Mouse (Mus musculus): ENCODE measurements around the gene Dennd1c. TPM values are rescaled to one million over a fixed set of nuclear protein-coding genes. Genes with fewer than 3 reads are reported as not detected.
A peak's percentile ranks its signal among the peaks of the same experiment; 100 is the strongest.

Gene Dennd1c
- 4.8 and 5.6 TPM in 2 replicates for polyA plus RNA-seq (2015; fragmentation: Nextera tagmentation; extraction: Ambion mirVana)

GRCm38 (mm10) chr17:57078336-57078735 is at the start of gene Dennd1c:
Dennd1c (minus strand) TSS chr17:57078514.
- 28% methylated on average over 6 of the region's 6 CpGs for WGBS

DNA sequence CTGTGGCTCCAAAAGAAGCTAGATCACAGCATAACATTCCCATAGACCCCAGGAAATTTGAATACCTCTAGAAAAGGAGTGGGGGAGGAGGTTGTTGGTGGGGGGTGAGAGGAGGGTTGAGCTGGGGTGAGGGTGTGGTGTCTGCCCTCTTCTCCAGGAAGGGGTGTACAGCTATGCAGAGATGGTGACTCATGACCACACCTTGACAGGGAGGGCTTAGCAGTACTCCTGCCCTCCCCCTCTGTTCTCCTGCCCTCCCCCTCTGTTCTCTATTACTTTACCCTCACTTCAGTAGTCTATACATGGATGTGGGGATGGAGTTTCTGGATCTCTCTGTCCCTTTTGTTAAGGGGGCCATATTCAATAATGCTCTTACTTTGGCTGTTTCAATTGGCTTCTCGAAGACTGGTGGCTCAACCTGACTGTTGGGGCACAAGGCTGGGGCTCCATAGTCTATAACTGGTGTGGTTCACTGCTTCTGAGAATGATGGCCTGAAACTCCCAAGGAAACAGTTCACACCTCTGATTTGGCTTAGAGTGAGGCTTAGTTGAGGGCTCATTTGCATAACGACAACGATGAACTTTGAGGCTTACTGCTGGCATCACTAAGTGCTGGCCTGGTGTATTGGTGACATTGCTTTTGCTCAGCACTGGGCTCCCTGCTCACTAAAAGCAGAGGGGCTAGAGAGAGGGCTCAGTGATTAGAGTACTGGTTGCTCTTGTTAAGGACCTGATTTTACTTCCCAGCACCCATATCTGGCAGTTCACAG is 47.7 kb upstream of the Dennd1c start:
- Histone ChIP-seq H3K4me3 (no peak overlapping the region), H3K27ac (no peak overlapping the region), H3K4me2 (no peak overlapping the region), H3K9me3 (no peaks in the 10 kb centered on the region), H3K9ac (no peak overlapping the region), H3K36me3 (no peaks in the 10 kb centered on the region), H3K4me1 (no peaks in the 10 kb centered on the region), H3K27me3 (no peaks in the 10 kb centered on the region)
- WGBS: 60% methylated on average over 3 of the region's 3 CpGs
- ATAC-seq (ENCODE audit: borderline replicate concordance, extremely low read depth, low FRiP score, low TSS enrichment): no peak

More at GRCm38 (mm10) chr17:57078336-57078735, at the start of gene Dennd1c:
- Histone ChIP-seq H3K9ac (no peak within 1 kb of the TSS), H3K4me1 (no peaks in the 10 kb centered on the region), H3K4me3 (no peak within 1 kb of the TSS), H3K36me3 (no peaks in the 10 kb centered on the region), H3K9me3 (no peaks in the 10 kb centered on the region), H3K27ac (no peak within 1 kb of the TSS), H3K27me3 (no peaks in the 10 kb centered on the region), H3K4me2 (no peak within 1 kb of the TSS)
- ATAC-seq (ENCODE audit: borderline replicate concordance, extremely low read depth, low FRiP score, low TSS enrichment): no peak; the same call in 1 of the 2 replicates

- Histone ChIP-seq H3K4me2 (no peak overlapping the region), H3K27me3 (no peaks in the 10 kb centered on the region), H3K27ac (no peak overlapping the region), H3K9me3 (no peaks in the 10 kb centered on the region), H3K36me3 (no peaks in the 10 kb centered on the region), H3K4me3 (no peak overlapping the region), H3K9ac (no peak overlapping the region), H3K4me1 (no peaks in the 10 kb centered on the region)
- 77% methylated on average over 4 of the region's 4 CpGs for WGBS
- ATAC-seq (ENCODE audit: borderline replicate concordance, extremely low read depth, low FRiP score, low TSS enrichment): no peak
Observed at GRCm38 (mm10) chr17:57124792-57125191, 46.5 kb upstream of the Dennd1c start.

DNA sequence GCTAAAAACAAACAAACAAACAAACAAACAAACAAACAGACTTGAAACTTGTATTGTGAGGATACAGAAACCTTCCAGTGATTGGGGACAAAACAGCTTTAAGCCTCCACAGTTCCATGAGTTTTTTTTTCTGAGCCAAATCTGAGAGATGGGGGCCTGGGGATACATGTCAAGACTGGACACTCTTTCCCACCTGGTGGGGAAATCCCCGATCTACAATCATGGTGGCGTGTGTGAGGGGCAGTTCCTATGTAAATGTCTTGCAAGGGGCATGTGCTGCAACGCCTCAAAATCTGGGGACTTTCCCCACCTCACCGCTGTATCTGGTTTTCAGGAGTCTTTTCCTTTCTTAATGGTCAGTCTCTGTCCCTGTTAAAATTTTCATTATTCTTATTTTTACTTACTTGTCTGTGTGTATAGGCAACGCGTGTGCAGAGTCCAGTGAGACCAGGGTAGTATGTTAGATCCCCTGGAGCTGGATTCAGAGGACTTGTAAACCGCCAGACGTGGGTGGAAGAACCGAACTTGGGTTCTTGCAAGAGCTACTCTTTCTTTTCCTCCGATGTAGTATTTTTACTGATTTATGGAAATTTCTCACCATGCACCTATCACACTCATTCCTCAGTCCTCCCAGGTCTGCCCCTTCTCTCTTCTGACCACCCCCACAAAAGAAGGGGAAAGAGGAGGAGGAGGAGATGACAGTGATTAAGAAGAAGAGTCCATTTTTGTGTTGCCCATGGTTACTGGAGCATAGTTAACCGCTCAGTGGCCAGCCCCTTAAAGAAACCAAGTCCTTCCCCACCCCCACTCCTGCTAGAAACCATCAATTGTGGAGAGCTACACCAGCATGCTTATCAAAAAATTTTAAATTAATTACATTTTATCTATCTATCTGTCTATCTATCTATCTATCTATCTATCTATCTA is 45.1 kb upstream of the Dennd1c start:
- ATAC-seq (ENCODE audit: borderline replicate concordance, extremely low read depth, low FRiP score, low TSS enrichment): no peak
- H3K36me3 ChIP-seq: no peaks in the 10 kb centered on the region
- H3K9ac ChIP-seq: no peak overlapping the region
- no peaks in the 10 kb centered on the region for H3K27me3 ChIP-seq
- WGBS: 82% methylated on average over 11 of the region's 11 CpGs
- H3K27ac ChIP-seq: no peak overlapping the region
- no peak overlapping the region for H3K4me2 ChIP-seq
- no peak overlapping the region for H3K4me3 ChIP-seq
- H3K4me1 ChIP-seq: 0 out of 2 replicates have a peak, but pooled peaks cover 4% of the 10 kb centered on the region
- H3K9me3 ChIP-seq: no peaks in the 10 kb centered on the region

- Histone ChIP-seq H3K9ac (no peak overlapping the region), H3K4me3 (no peak overlapping the region), H3K9me3 (no peaks in the 10 kb centered on the region), H3K4me2 (no peak overlapping the region), H3K36me3 (no peaks in the 10 kb centered on the region), H3K27me3 (no peaks in the 10 kb centered on the region), H3K27ac (no peak overlapping the region), H3K4me1 (0 out of 2 replicates have a peak, but pooled peaks cover 4% of the 10 kb centered on the region)
- ATAC-seq (ENCODE audit: borderline replicate concordance, extremely low read depth, low FRiP score, low TSS enrichment): no peak
- WGBS: 70% methylated on average over 2 of the region's 2 CpGs
Observed at GRCm38 (mm10) chr17:57121856-57122255, 43.5 kb upstream of the Dennd1c start.

DNA sequence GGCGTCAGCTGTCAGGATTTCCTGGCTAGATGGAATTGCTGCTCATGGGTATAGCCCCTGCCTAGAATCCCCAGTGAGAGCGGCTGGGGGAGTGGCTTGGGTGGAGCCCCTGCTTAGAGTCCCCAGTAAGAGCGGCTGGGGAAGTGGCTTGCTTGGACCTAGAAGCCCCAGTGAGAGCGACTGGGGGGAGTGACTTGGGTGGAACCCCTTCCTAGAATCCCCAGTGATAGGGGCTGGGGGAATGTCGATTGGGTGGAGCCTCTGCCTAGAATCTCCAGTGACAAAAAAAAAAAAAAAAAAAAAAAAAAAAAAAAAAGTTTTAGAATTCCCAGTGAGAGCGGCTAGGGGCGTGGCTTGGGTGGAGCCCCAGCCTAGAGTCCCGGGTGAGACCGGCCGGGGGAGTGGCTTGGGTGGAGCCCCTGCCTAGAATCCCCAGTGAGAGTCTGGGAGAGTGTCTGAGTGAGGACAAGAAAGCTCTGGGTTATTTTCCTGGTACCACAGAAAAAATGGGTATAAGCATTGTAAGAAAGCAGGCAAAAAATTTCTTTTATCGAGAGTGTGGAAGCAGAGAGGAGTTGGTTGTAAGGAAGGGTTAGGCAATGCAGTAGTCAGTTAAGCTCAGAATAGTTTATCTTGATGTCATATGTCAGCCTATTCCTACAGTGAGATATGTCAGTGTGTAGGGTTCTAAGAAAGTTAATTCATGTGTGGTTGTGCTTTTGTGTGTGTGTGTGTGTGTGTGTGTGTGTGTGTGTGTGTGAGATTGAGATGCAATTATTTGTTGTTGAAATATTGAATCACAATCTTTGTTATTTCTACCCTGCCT is 40.4 kb upstream of the Dennd1c start:
- no peak overlapping the region for H3K9ac ChIP-seq
- ATAC-seq (ENCODE audit: borderline replicate concordance, extremely low read depth, low FRiP score, low TSS enrichment): peak; percentile 95
- no peaks in the 10 kb centered on the region for H3K36me3 ChIP-seq
- H3K9me3 ChIP-seq: no peaks in the 10 kb centered on the region
- peak overlapping the region; percentile 42 for H3K4me2 ChIP-seq
- 0 out of 2 replicates have a peak, but pooled peaks cover 4% of the 10 kb centered on the region for H3K4me1 ChIP-seq
- H3K27me3 ChIP-seq: no peaks in the 10 kb centered on the region
- no peak overlapping the region for H3K27ac ChIP-seq
- no peak overlapping the region for H3K4me3 ChIP-seq
- WGBS: 2% methylated on average over 11 of the region's 11 CpGs

DNA sequence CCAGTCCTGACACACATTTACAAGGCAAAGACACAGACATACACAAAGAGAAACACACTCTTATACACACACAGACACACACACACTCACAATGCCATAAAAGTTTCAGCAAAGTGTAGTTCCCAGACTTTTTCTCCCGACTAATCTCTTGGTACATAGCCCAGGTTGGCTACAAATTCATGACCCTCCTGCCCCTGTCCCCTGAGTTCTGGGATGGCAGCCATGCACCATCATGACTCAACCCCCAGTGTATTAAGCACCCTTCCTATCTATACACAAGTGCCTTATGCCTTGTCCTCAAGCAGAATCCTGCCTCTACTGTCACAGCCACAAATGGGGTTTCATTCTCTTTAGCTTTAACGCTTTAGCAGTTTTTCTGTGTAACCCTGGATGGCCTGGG is 38.5 kb upstream of the Dennd1c start:
- ATAC-seq (ENCODE audit: borderline replicate concordance, extremely low read depth, low FRiP score, low TSS enrichment): no peak
- Histone ChIP-seq H3K9ac (no peak overlapping the region), H3K36me3 (no peaks in the 10 kb centered on the region), H3K9me3 (no peaks in the 10 kb centered on the region), H3K4me1 (0 out of 2 replicates have a peak, but pooled peaks cover 4% of the 10 kb centered on the region), H3K27ac (no peak overlapping the region), H3K4me2 (no peak overlapping the region), H3K4me3 (no peak overlapping the region), H3K27me3 (no peaks in the 10 kb centered on the region)
- WGBS: 66% methylated on average over 2 of the region's 2 CpGs

DNA sequence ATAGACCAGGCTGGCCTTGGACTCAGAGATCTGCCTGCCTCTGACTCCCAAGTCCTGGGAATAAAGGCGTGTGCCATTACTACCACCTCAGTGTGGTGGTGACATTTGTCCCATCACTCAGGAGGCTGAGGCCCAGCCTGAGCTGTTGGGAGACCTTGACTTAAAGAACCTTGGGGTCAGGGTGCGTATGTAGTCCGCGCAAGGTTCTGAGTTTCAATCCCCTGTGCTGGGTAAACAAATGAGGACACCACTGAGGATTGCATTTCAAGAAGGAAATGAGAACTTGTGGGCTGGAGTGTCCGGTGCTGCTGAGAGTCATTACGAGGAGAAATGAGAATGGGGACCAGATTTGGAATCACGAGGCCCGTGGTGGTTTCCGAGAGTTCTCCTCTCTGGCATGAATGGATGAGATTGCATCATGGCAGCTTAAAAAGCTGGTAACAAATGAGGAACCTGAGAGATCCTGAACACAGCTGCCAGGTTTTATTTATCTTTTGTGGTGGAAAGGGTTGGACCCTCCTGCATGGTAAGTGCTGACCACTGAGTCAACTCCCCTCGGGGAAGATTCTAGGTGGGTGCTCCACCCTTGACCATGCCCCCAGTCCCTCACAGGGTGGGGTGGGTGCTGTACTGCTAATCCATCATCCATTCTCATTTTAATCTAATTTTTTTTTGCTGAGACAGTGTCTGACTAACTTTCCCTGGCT is 34.6 kb upstream of the Dennd1c start:
- peaks cover 9% of the 10 kb centered on the region; the same call in 1 of the 2 replicates for H3K4me1 ChIP-seq
- no peaks in the 10 kb centered on the region for H3K27me3 ChIP-seq
- no peaks in the 10 kb centered on the region for H3K9me3 ChIP-seq
- WGBS: 68% methylated on average over 10 of the region's 10 CpGs
- ATAC-seq (ENCODE audit: borderline replicate concordance, extremely low read depth, low FRiP score, low TSS enrichment): 0 out of 2 replicates have a peak, but pooled peaks have one; percentile 13
- no peak overlapping the region for H3K4me2 ChIP-seq
- no peak overlapping the region for H3K9ac ChIP-seq
- H3K36me3 ChIP-seq: no peaks in the 10 kb centered on the region
- no peak overlapping the region for H3K4me3 ChIP-seq
- H3K27ac ChIP-seq: no peak overlapping the region

DNA sequence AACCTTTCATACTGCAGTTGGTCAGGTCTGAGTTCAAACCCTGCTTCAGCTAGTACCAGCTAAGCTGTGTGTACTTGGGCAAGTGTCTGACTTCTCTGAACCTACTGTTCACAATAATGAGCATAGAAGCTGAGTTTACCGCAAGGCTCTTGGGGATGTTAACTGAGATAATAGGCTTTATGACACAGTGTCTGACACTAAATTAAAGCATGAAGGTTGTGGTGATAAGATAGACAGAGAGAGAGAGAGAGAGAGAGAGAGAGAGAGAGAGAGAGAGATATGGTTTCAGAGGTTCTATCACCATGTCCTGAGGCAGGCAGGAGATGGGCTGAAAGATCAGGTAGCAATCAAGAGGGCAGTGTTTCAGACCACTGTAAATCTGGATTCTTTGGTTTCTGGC is 31.7 kb upstream of the Dennd1c start:
- H3K27ac ChIP-seq: peak overlapping the region; percentile 69
- peaks cover 23% of the 10 kb centered on the region for H3K4me1 ChIP-seq
- 83% methylated on average over 1 of the region's 1 CpGs for WGBS
- no peaks in the 10 kb centered on the region for H3K36me3 ChIP-seq
- no peak overlapping the region for H3K4me2 ChIP-seq
- H3K27me3 ChIP-seq: no peaks in the 10 kb centered on the region
- no peak overlapping the region for H3K4me3 ChIP-seq
- no peak for ATAC-seq (ENCODE audit: borderline replicate concordance, extremely low read depth, low FRiP score, low TSS enrichment)
- no peaks in the 10 kb centered on the region for H3K9me3 ChIP-seq
- no peak overlapping the region for H3K9ac ChIP-seq

DNA sequence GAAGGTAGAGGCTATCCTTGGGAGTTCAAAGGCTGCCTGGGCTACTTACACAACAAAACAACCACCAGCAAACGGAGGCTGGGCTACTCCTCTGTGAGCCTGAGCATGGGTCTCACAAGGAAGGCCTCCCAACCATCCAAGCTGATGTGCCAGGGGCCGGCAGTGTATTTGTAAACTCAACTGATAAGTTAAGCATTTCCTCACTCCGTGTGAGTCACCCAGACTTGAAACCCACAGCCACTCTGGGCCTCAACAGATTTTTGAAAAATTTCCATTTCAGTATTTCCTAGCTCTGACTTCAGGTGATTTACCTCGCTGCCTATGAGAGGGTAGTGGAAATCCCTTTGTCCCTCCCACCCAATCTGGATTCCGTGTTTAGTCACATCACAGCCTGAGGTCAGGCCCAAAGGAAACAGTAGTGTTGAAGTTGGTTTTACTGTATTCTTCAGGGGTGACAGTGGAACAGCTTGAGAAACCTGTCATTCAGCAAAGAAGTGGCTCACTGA is 30.4 kb upstream of the Dennd1c start:
- no peak for ATAC-seq (ENCODE audit: borderline replicate concordance, extremely low read depth, low FRiP score, low TSS enrichment)
- 32% methylated on average over 5 of the region's 5 CpGs for WGBS
- Histone ChIP-seq H3K27ac (no peak overlapping the region), H3K4me3 (no peak overlapping the region), H3K4me1 (peaks cover 31% of the 10 kb centered on the region), H3K27me3 (no peaks in the 10 kb centered on the region), H3K4me2 (no peak overlapping the region), H3K9me3 (no peaks in the 10 kb centered on the region), H3K9ac (no peak overlapping the region), H3K36me3 (no peaks in the 10 kb centered on the region)
